Mouse (Mus musculus) limb, embryonic 13.5 days (tissue): ENCODE data around the gene Slc25a33. TPM values are rescaled to one million over a fixed set of nuclear protein-coding genes. Genes with fewer than 3 reads are reported as not detected.
"Not testable (repeated sequence)": the region's sequence is repeated elsewhere in the genome, so short reads cannot be mapped to it uniquely, and the experiment has no call there.

ENCODE experiments used
- ATAC-seq: fragments of 200-750 bp; cut with Nextera tagmentation; 2 replicates; pipeline ENCODE4 v1.8.0; 2017; ENCODE audit warnings: low read depth, moderate number of reproducible peaks, moderate TSS enrichment; ENCODE audit not compliant: low FRiP score
- H3K27ac ChIP-seq: fragments of 300-500 bp; sonication (generic); 2 replicates; pipeline ENCODE4 v1.5.1; 2015; ENCODE audit warnings: inconsistent platforms, mild to moderate bottlenecking, moderate library complexity
- H3K27me3 ChIP-seq: fragments of 300-500 bp; sonication (generic); 2 replicates; pipeline ENCODE4 v1.6.1; 2015; ENCODE audit warnings: mild to moderate bottlenecking, inconsistent platforms
- H3K36me3 ChIP-seq: fragments of 300-500 bp; sonication (generic); 2 replicates; pipeline ENCODE4 v1.6.1; 2015; ENCODE audit warnings: inconsistent platforms, mild to moderate bottlenecking, moderate library complexity
- H3K4me1 ChIP-seq: fragments of 300-500 bp; sonication (generic); 2 replicates; pipeline ENCODE4 v1.6.1; 2015; ENCODE audit warnings: inconsistent platforms
- H3K4me2 ChIP-seq: fragments of 300-500 bp; sonication (generic); replicated peaks from 2 replicates; pipeline ENCODE4 v1.6.1; 2015; ENCODE audit warnings: inconsistent platforms, mild to moderate bottlenecking, moderate library complexity
- H3K4me3 ChIP-seq: fragments of 300-500 bp; sonication (generic); 2 replicates; pipeline ENCODE4 v1.5.1; 2015; ENCODE audit warnings: moderate library complexity, mild to moderate bottlenecking, inconsistent platforms
- H3K9ac ChIP-seq: fragments of 300-500 bp; sonication (generic); 2 replicates; pipeline ENCODE4 v1.6.1; 2015; ENCODE audit warnings: mild to moderate bottlenecking, inconsistent platforms
- H3K9me3 ChIP-seq: fragments of 300-500 bp; sonication (generic); 2 replicates; pipeline ENCODE4 v1.6.1; 2016; ENCODE audit warnings: inconsistent platforms
- WGBS: fragments of 180-500 bp; shearing (Covaris S2); methylation state at CpG from one replicate; pipeline ENCODE4 v1.1.7; 2015; 5-methylcytosine and 5-hydroxymethylcytosine counted together
- polyA plus RNA-seq: library from polyadenylated mRNA; unstranded; fragments of >200 nt; fragmentation: Nextera tagmentation; extraction: Ambion mirVana; gene quantifications from 2 replicates; pipeline ENCODE4 v1.2.1, GENCODE M21; 2015

Slc25a33 gene
- polyA plus RNA-seq, 1 experiment from 2014 or later = 14.4 TPM

DNA sequence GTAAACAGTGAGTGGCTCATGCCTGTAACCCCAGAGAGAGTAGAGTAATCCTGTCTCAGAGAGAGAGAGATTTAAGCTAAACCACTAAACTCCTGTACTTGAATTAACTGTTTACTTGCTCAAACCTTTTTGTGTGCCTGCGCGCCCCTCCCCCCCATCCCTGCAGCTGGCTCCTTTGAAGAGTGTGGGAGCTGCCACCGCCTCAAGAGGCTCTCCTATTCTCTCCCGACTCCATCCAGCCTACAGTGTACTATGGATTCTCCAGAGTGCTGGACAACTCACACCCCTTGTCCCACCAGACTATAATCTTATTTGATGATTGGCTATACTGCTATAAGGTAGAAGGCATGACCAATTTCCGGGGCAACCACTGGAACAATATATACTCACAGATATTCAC lies 23.4 kb downstream of the Slc25a33 start:
- no peak for ATAC-seq
- no peaks in the 10 kb centered on the region for H3K27me3 ChIP-seq
- WGBS = 38% methylated on average over 5 of the region's 5 CpGs
- H3K4me2 ChIP-seq = no peak overlapping the region
- H3K4me3 ChIP-seq = no peak overlapping the region
- no peaks in the 10 kb centered on the region for H3K9me3 ChIP-seq
- no peak overlapping the region for H3K9ac ChIP-seq
- peaks cover 7% of the 10 kb centered on the region for H3K4me1 ChIP-seq
- H3K36me3 ChIP-seq = peaks cover 25% of the 10 kb centered on the region
- no peak overlapping the region for H3K27ac ChIP-seq

GRCm38 (mm10) chr4:149749663-149750015 lies 24.4 kb downstream of the Slc25a33 start:
- not testable (repeated sequence) for H3K9ac ChIP-seq, H3K27me3 ChIP-seq, H3K27ac ChIP-seq, H3K4me2 ChIP-seq, H3K4me3 ChIP-seq, H3K9me3 ChIP-seq, H3K4me1 ChIP-seq, ATAC-seq
- 88% methylated on average over 3 of the region's 3 CpGs for WGBS
- H3K36me3 ChIP-seq = peaks cover 33% of the 10 kb centered on the region

- H3K27me3 ChIP-seq = no peaks in the 10 kb centered on the region
- H3K9ac ChIP-seq = no peak overlapping the region
- no peak overlapping the region for H3K4me3 ChIP-seq
- no peak overlapping the region for H3K4me2 ChIP-seq
- no peak overlapping the region for H3K27ac ChIP-seq
- no peaks in the 10 kb centered on the region for H3K9me3 ChIP-seq
- peaks cover 35% of the 10 kb centered on the region for H3K36me3 ChIP-seq
- peaks cover 7% of the 10 kb centered on the region for H3K4me1 ChIP-seq
- no peak for ATAC-seq
- WGBS = 90% methylated on average over 18 of the region's 18 CpGs
Observed at GRCm38 (mm10) chr4:149749003-149749662, 24.9 kb downstream of the Slc25a33 start.

GRCm38 (mm10) chr4:149744119-149744518 lies 30.0 kb downstream of the Slc25a33 start:
- 86% methylated on average over 7 of the region's 7 CpGs for WGBS
- H3K4me3 ChIP-seq = no peak overlapping the region
- H3K9me3 ChIP-seq = no peaks in the 10 kb centered on the region
- no peaks in the 10 kb centered on the region for H3K27me3 ChIP-seq
- H3K9ac ChIP-seq = no peak overlapping the region
- no peak overlapping the region for H3K27ac ChIP-seq
- no peak overlapping the region for H3K4me2 ChIP-seq
- no peak for ATAC-seq
- peaks cover 50% of the 10 kb centered on the region for H3K36me3 ChIP-seq
- H3K4me1 ChIP-seq = no peaks in the 10 kb centered on the region

- no peak for ATAC-seq
- H3K4me3 ChIP-seq = no peak overlapping the region
- no peaks in the 10 kb centered on the region for H3K9me3 ChIP-seq
- no peak overlapping the region for H3K27ac ChIP-seq
- no peak overlapping the region for H3K9ac ChIP-seq
- H3K4me2 ChIP-seq = no peak overlapping the region
- peaks cover 44% of the 10 kb centered on the region for H3K36me3 ChIP-seq
- H3K27me3 ChIP-seq = no peaks in the 10 kb centered on the region
- 92% methylated on average over 14 of the region's 14 CpGs for WGBS
- H3K4me1 ChIP-seq = peaks cover 1% of the 10 kb centered on the region
Observed at GRCm38 (mm10) chr4:149742011-149742530, 32.0 kb downstream of the Slc25a33 start.

DNA sequence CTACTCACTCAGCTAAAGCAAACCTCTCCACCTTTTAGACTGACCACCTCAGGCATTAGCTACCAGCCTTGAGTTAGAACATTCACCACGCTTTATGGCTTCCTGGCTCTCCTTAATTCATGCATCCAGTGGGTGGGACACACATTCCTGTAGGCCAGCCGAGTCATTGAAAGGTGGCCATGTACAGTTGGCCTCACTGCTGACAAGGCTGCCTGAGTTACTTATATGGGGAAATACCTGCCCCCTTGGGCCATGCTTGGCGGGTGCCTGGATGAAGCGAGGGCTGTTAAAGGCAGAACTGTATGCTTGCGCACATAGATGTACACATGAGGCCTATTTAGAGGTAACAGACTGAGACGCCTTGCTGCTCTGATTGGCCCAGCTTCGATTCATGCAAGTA lies 33.8 kb downstream of the Slc25a33 start:
- no peak overlapping the region for H3K27ac ChIP-seq
- no peaks in the 10 kb centered on the region for H3K9me3 ChIP-seq
- H3K27me3 ChIP-seq = no peaks in the 10 kb centered on the region
- WGBS = 76% methylated on average over 7 of the region's 7 CpGs
- no peak overlapping the region for H3K9ac ChIP-seq
- H3K4me3 ChIP-seq = no peak overlapping the region
- ATAC-seq = no peak
- H3K4me2 ChIP-seq = no peak overlapping the region
- peaks cover 19% of the 10 kb centered on the region for H3K4me1 ChIP-seq
- peaks cover 41% of the 10 kb centered on the region for H3K36me3 ChIP-seq

DNA sequence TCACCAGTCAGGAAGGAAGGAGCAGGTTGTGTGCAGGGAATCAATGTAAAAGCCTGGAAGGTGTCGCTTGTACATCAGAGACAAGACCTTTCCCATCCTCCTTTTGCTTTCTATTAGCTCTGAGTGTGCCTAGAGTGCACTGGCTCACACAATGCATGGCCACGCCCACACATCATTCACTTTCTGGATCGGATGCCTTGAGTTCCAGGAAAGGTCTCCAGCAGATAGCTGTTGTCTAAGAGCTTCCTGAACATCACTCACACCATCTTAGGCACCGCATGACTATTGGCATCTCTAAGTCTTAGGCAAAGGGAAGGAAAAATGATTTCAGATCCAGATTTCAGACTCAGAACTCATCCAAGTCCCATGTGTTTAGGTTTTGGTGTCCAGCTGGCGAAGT lies 34.6 kb downstream of the Slc25a33 start:
- H3K4me1 ChIP-seq = peaks cover 27% of the 10 kb centered on the region
- H3K27me3 ChIP-seq = no peaks in the 10 kb centered on the region
- no peaks in the 10 kb centered on the region for H3K9me3 ChIP-seq
- no peak overlapping the region for H3K4me2 ChIP-seq
- no peak overlapping the region for H3K9ac ChIP-seq
- no peak overlapping the region for H3K27ac ChIP-seq
- peaks cover 35% of the 10 kb centered on the region for H3K36me3 ChIP-seq
- 83% methylated on average over 5 of the region's 5 CpGs for WGBS
- H3K4me3 ChIP-seq = no peak overlapping the region
- ATAC-seq = no peak

DNA sequence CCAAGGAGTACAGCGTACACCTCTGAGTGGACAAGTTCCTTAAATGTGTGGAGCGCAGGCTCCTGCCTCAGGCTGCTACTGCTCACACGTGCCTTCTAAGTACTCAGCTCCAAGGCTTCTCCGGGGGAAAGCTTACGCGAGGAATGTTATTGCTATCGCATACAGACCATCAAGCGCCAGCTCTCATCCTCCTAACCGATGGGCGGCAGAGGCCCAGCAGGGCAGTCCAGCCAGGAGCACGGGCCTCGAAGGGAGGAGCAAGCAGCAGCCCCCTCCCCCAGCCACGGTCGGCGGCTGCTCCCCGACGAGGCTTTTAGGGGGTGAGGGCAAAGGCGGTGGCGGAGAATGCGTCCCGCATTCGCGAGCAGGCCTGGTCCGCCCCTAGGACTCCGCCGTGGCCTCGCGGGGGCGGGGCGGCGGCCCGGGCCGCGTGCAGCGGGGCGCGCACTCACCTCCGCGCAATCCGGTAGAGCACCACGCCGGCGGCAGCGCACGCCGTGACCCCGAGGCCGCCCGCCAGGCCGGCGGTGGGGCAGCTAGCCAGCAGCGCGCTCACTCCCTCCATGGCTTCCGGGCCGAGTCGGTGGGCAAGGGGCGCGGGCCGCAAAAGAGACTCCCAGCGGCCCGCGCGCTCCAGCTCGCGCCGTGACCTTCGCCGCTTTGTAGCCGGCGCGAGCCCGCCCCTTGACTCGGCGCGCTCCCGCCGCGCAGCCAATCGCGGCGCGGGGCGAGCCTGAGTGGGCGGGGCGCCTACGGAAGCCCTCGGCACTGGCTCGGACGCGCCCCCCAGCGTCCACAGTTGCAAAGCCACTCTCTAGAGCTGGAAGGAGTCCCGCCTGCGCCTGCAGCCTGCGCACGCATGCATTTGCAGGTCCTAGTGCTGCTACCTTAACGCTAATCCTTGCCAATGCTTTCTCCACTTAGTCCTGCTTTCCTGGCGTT lies 36.4 kb downstream of the Slc25a33 start, which contains the start of gene Tmem201:
Tmem201 (minus strand) TSS at position 662 of the 942 bp plus-strand sequence.
- Histone ChIP-seq H3K4me3 (peak within 1 kb of the TSS; percentile 73), H3K4me2 (peak within 1 kb of the TSS; percentile 97), H3K4me1 (peaks cover 45% of the 10 kb centered on the region), H3K9ac (peak within 1 kb of the TSS; percentile 85), H3K27ac (peak within 1 kb of the TSS; percentile 79), H3K9me3 (no peaks in the 10 kb centered on the region), H3K36me3 (peaks cover 17% of the 10 kb centered on the region), H3K27me3 (no peaks in the 10 kb centered on the region)
- under 1% methylated on average over 91 of the region's 97 CpGs for WGBS
- ATAC-seq = peak; percentile 85

DNA sequence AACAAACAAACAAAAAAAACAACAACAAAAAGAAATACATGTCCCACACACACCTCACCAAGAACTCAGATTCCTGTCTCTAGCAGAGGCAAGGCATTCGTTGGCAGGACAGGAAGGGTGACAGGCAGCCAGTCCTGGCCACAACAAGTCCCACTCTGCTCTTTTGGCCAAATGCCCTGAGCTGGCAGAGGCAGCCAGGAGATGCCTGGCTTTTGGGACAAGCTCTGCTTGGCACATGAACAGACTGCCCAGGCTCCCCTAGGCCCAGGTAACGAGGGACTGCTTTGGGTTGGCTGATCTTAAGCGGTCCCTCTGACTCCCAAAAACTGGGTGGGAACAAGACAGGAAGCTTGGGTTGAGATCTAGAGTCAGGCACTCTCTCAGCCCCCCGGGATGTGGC lies 37.5 kb downstream of the Slc25a33 start:
- peaks cover 45% of the 10 kb centered on the region for H3K4me1 ChIP-seq
- no peak for ATAC-seq
- H3K4me2 ChIP-seq = peak overlapping the region; percentile 97
- peak overlapping the region; percentile 73 for H3K4me3 ChIP-seq
- peaks cover 15% of the 10 kb centered on the region for H3K36me3 ChIP-seq
- H3K27ac ChIP-seq = no peak overlapping the region
- 28% methylated on average over 4 of the region's 4 CpGs for WGBS
- no peaks in the 10 kb centered on the region for H3K27me3 ChIP-seq
- peak overlapping the region; percentile 85 for H3K9ac ChIP-seq
- H3K9me3 ChIP-seq = no peaks in the 10 kb centered on the region

- 80% methylated on average over 5 of the region's 5 CpGs for WGBS
- no peak for ATAC-seq
- H3K9ac ChIP-seq = peak overlapping the region; percentile 85
- no peaks in the 10 kb centered on the region for H3K9me3 ChIP-seq
- H3K36me3 ChIP-seq = peaks cover 17% of the 10 kb centered on the region
- H3K27ac ChIP-seq = no peak overlapping the region
- peak overlapping the region; percentile 97 for H3K4me2 ChIP-seq
- peak overlapping the region; percentile 73 for H3K4me3 ChIP-seq
- peaks cover 45% of the 10 kb centered on the region for H3K4me1 ChIP-seq
- no peaks in the 10 kb centered on the region for H3K27me3 ChIP-seq
Observed at GRCm38 (mm10) chr4:149735624-149736250, 38.3 kb downstream of the Slc25a33 start.

DNA sequence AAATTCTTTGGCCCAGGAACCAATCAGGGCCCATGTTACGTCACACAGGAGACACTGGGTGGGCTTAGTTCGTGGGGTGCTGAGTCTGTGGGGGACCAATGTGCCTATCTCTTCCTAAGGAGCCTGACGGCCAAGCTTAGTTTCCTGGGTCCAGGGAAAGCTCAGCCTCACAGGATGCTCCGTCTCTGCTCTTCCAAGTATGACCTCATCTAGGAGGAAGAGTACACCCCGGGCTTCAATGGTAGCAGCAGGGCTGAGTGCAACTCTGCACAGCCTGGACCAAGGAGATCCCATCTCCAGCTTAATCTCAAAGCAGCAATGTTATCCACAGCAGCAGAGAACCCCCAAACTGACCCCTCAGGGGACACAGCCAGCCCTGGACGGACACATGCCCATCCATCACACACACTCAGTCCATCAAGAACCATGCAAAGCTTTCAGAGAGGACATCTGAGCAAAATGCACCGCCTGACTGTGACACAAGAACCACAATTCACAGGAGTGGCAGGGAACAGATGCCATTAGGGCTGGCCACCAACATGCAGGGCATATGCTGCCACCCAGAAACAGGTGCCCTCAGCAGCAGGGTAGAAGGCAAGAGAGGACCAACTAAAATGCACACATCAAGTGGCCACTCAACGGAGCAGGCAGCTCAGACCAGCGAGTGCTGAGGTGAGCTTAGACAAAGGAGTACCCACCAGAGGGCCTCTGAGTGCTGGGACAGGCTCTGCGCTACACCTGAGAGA lies 39.2 kb downstream of the Slc25a33 start:
- Histone ChIP-seq H3K9ac (no peak overlapping the region), H3K4me2 (no peak overlapping the region), H3K36me3 (peaks cover 25% of the 10 kb centered on the region), H3K27ac (no peak overlapping the region), H3K9me3 (no peaks in the 10 kb centered on the region), H3K4me3 (no peak overlapping the region), H3K4me1 (peaks cover 45% of the 10 kb centered on the region), H3K27me3 (no peaks in the 10 kb centered on the region)
- ATAC-seq = no peak
- WGBS = 82% methylated on average over 10 of the region's 10 CpGs
